Mouse (Mus musculus): ENCODE data around the gene DXBay18.
"Not testable (repeated sequence)": the region's sequence is repeated elsewhere in the genome, so short reads cannot be mapped to it uniquely, and the experiment has no call there.

The DXBay18 gene

DNA sequence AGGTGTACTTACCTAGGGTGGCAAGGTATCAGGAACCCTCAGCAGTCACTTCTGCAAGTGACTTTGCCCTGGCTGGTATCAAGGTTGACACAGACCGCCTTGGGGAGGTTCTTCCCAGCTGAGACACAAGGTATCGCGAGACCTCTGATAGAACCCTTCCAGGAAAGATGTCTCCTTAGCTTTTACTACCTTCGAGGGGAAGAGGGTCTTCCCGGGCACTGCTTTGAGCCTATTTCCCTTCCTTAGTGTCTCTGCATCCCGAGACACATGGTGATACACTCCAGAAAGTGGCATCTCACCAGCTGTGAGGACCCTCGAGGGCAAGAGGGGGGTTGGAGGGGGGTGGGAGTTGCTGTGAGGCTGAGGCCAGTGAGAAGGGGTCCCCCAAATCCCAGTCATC is at the start of gene DXBay18:
TSS of gene DXBay18 (minus strand) at position 101 of the 400 bp plus-strand sequence.
- DNase-seq (ENCODE audit: inconsistent ontology term) = not testable (repeated sequence)

- DNase-seq (ENCODE audit: inconsistent ontology term) = not testable (repeated sequence)
Observed at GRCm38 (mm10) chrX:73191934-73192333, 42.7 kb upstream of the DXBay18 start, which contains the start of gene Xlr3b. TSS of gene Xlr3b (plus strand) at chrX:73192207.

DNA sequence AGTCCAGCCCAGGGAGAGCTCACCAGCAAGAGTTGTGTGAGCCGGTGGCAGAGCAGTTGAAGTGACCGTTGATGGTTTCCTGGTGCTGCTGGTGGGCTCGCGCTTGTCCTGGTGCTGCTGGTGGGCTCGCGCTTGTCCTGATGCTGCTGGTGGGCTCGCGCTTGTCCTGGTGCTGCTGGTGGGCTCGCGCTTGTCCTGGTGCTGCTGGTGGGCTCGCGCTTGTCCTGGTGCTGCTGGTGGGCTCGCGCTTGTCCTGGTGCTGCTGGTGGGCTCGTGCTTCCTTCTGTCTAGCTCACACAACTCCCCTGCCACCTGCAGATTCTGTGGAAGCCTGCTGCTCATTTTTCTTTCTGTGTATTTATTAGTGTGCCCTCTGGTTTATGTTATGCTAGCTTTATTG is 27.6 kb upstream of the DXBay18 start, which contains the start of gene Spin2d:
TSS of gene Spin2d (minus strand) at position 101 of the 400 bp plus-strand sequence.
- not testable (repeated sequence) for DNase-seq (ENCODE audit: inconsistent ontology term)

GRCm38 (mm10) chrX:73148496-73148895 is 754 bp downstream of the DXBay18 start, which contains the start of gene Xlr5b:
TSS of gene Xlr5b (plus strand) at chrX:73148796.
- not testable (repeated sequence) for DNase-seq (ENCODE audit: inconsistent ontology term)

GRCm38 (mm10) chrX:73143218-73143618 is 6.0 kb downstream of the DXBay18 start:
- DNase-seq (ENCODE audit: inconsistent ontology term) = not testable (repeated sequence)

- not testable (repeated sequence) for DNase-seq (ENCODE audit: inconsistent ontology term)
Observed at GRCm38 (mm10) chrX:73122859-73123829, 26.1 kb downstream of the DXBay18 start.

- DNase-seq (ENCODE audit: inconsistent ontology term) = not testable (repeated sequence)
Observed at GRCm38 (mm10) chrX:73116747-73117146, 32.5 kb downstream of the DXBay18 start, which contains the start of gene Gm14685. TSS of gene Gm14685 (plus strand) at chrX:73117047.

- DNase-seq (ENCODE audit: inconsistent ontology term) = not testable (repeated sequence)
Observed at GRCm38 (mm10) chrX:73096941-73097508, 52.2 kb downstream of the DXBay18 start, which contains the start of gene Xlr3a. TSS of gene Xlr3a (minus strand) at chrX:73097095.

Data from Muller cell, postnatal 12 days (primary cell).